Mouse (Mus musculus) layer of hippocampus, adult 2 months (tissue): ENCODE measurements around the gene Flrt3. TPM values are rescaled to one million over a fixed set of nuclear protein-coding genes. Genes with fewer than 3 reads are reported as not detected.

Experiments
- DNase-seq, 2 experiments: peaks; one replicate each; pipeline ENCODE4 v3.0.0; 2022; ENCODE audit warnings: low spot score in 2 of 2
- H3K27ac ChIP-seq: fragments of 200-600 bp; 2 replicates; pipeline ENCODE4 v1.8.1; 2022
- H3K4me3 ChIP-seq: fragments of 200-600 bp; 2 replicates; pipeline ENCODE4 v1.8.1; 2022; ENCODE audit warnings: mild to moderate bottlenecking
- CTCF ChIP-seq: fragments of 200-600 bp; conservative IDR thresholded peaks from 2 replicates; pipeline ENCODE4 v1.8.1; 2022; ENCODE audit warnings: antibody characterized with exemption, mild to moderate bottlenecking, moderate library complexity
- total RNA-seq, 2 experiments: library from RNA; stranded (reverse); gene quantifications; 2 replicates each; pipeline ENCODE4 v1.2.3; 2021

The Flrt3 gene
- total RNA-seq, 2 experiments from 2014 or later: 35.1 to 41.4 TPM

DNA sequence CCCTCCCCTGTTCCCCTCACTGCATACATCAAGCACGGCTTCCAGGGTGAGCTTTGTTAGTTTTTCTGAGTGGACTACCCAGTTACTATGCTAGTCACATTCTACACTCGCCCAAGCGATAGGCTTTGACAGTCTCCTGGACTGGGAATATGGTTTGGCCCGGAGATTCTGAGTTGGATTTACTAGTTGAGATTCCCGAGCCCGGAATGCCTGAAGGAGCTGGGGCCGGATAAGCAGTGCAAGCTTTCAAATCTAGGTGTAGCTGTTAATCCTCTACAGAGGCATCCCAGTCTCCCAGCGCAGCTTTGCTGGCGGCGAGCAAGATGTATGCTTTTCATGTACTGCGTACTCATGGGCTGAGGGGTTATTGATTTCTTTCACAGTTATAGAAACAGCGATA lies 812 bp downstream of the Flrt3 start:
- DNase-seq: peak; percentile 51 to 52
- peak; percentile 38 for TF ChIP-seq CTCF
- peak overlapping the region; percentile 90 for H3K27ac ChIP-seq

GRCm38 (mm10) chr2:140669786-140670185 lies 1.5 kb downstream of the Flrt3 start:
- Histone ChIP-seq H3K27ac (peak overlapping the region; percentile 90), H3K4me3 (peak overlapping the region; percentile 90)
- DNase-seq: no peak
- no peak for TF ChIP-seq CTCF

More for the DNA sequence above, 812 bp downstream of the Flrt3 start:
- peak overlapping the region; percentile 90 for H3K4me3 ChIP-seq

GRCm38 (mm10) chr2:140669081-140669480 lies 2.2 kb downstream of the Flrt3 start:
- Histone ChIP-seq H3K4me3 (peak overlapping the region; percentile 90), H3K27ac (peak overlapping the region; percentile 90)
- DNase-seq: no peak
- no peak for TF ChIP-seq CTCF

DNA sequence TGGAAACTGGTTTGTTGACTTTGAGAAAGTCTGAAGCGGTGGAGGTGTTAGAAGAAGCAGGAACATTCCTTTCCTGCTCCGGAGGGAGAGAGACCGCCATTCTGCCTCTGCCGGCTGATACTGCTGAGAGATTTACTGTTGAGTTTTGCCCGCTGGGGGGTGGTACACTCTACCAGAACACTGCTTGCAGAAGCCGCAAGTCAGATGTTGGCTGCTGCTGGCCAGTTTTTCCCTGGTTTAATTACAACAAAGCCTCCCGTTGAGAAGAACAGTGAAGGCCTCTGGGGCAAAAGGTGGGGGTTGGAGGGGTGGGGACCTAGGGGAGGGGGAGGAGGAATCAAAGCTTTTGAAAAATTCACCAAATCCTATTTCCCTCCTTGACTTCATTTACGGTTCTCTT lies 3.0 kb downstream of the Flrt3 start:
- H3K27ac ChIP-seq: peak overlapping the region; percentile 90
- DNase-seq: peak; percentile 81 to 85
- H3K4me3 ChIP-seq: peak overlapping the region; percentile 90
- peak; percentile 80 for TF ChIP-seq CTCF

- TF ChIP-seq CTCF: no peak
- Histone ChIP-seq H3K27ac (peak overlapping the region; percentile 90), H3K4me3 (peak overlapping the region; percentile 90)
- DNase-seq: no peak
Measured at GRCm38 (mm10) chr2:140667261-140668047, 3.8 kb downstream of the Flrt3 start.

DNA sequence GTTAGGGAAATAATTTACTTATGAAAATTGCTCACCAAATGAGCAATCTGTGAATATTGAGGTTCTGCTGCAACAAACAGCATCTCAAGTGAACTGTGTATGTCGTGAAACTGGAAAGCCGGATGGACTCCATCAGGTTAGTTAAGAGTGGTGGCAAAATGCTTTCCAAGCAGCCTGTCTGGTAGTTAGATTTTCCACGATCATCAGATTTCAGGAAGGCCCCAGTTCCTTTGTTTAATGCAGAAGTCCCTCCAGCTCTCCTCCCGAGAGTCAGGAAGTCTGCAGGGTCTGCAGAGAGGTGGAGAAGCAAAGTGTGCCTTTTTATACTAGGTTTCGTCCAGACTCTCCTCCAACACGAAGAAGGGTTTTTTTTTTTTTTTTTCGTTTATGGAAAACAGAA lies 4.4 kb downstream of the Flrt3 start:
- TF ChIP-seq CTCF: no peak
- peak overlapping the region; percentile 90 for H3K27ac ChIP-seq
- peak overlapping the region; percentile 90 for H3K4me3 ChIP-seq
- no peak for DNase-seq

DNA sequence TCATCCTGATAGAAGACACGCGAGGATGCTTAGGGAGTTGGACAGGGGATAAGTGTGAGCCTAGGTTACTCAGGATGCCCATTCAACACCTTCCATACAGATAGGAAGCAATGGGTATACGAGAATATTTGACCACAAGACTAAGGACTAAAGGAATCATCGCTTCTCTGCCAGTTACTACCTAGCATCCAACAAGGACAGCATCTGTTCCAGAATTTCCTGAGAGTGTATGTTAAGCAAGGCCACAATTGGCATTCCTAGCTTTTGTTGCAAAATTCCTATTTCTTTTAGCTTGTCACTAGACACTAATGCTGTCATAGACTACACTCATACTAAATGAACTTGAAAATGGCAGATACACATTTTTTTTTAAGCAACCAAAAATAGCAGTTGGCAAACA lies 6.9 kb downstream of the Flrt3 start:
- H3K27ac ChIP-seq: 0 out of 2 replicates have a peak overlapping the region, but pooled peaks have one; percentile 40
- no peak overlapping the region for H3K4me3 ChIP-seq
- no peak for DNase-seq
- no peak for TF ChIP-seq CTCF

GRCm38 (mm10) chr2:140662673-140663072 lies 8.6 kb downstream of the Flrt3 start:
- no peak for TF ChIP-seq CTCF
- no peak for DNase-seq
- no peak overlapping the region for H3K27ac ChIP-seq
- no peak overlapping the region for H3K4me3 ChIP-seq

GRCm38 (mm10) chr2:140653978-140654377 lies 17.3 kb downstream of the Flrt3 start:
- Histone ChIP-seq H3K27ac (no peak overlapping the region), H3K4me3 (no peak overlapping the region)
- no peak for DNase-seq
- TF ChIP-seq CTCF: no peak

GRCm38 (mm10) chr2:140653481-140653880 lies 17.8 kb downstream of the Flrt3 start:
- H3K4me3 ChIP-seq: no peak overlapping the region
- no peak for TF ChIP-seq CTCF

DNA sequence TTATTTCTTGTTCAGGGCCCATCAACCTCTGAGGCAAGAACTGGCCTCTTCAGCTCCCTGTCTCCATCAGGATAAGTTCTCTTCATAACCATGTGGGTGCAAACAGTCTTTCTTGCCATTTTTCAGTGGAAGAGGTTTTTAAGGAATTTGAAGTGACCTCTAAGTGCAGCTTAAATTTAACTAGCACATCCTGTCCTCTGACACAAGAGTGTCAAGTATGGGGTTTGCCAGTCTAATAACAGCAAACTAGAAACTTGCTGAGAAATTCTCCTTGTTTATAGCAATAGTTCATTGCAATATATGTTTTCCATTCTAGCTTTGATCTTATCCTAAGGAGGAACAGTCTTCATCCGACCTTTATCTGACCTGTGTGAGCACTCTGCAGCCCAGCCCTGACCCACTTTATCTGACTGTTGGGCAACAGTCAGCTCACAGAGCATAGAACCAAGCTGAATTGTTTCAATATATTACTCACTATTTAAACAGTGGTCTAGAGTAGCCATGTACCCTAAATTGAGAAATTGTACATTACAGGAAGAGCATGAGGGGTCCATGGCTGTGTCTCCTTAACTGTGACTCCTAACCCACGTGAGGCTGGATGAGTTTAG lies 49.4 kb downstream of the Flrt3 start:
- no peak overlapping the region for H3K27ac ChIP-seq
- no peak for TF ChIP-seq CTCF
- H3K4me3 ChIP-seq: no peak overlapping the region
- no peak for DNase-seq

More at GRCm38 (mm10) chr2:140653481-140653880, 17.8 kb downstream of the Flrt3 start:
- H3K27ac ChIP-seq: no peak overlapping the region
- no peak for DNase-seq

DNA sequence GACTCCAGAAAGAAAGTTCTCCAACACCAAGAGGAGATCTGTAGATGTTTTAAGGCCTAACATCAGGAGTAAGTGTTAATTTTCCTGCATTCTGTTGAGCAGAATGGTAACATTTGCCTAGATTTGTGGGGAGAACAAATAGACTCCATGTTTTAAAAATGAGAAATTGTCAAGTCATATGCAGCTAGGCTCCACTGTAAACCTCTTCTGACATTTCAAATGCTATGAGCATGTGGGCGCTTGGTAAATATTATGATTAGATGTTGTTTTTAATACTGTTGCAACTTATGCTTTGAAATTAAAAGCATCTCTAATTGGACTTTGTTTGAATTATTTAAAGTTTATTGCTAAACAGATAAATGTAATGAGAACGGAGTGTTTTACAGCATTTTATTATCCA lies 55.8 kb downstream of the Flrt3 start:
- no peak for TF ChIP-seq CTCF
- Histone ChIP-seq H3K4me3 (no peak overlapping the region), H3K27ac (no peak overlapping the region)
- no peak for DNase-seq
